Mouse (Mus musculus) forebrain, postnatal 0 days (tissue): ENCODE results near the gene Ccdc69. TPM values are rescaled to one million over a fixed set of nuclear protein-coding genes. Genes with fewer than 3 reads are reported as not detected.

Experiments used
- ATAC-seq: fragments of 200-750 bp; cut with Nextera tagmentation; 2 replicates; pipeline ENCODE4 v1.8.0; 2017; ENCODE audit warnings: mild to moderate bottlenecking, moderate library complexity
- DNase-seq: peaks from one replicate; pipeline ENCODE4 v3.0.0-alpha.2; 2015
- H3K27ac ChIP-seq: fragments of 300-500 bp; sonication (generic); 2 replicates; pipeline ENCODE4 v1.5.1; 2014; ENCODE audit warnings: low read depth, mild to moderate bottlenecking, antibody characterized with exemption, low read length, moderate library complexity, mixed read lengths
- H3K27me3 ChIP-seq: fragments of 300-500 bp; sonication (generic); 2 replicates; pipeline ENCODE4 v1.6.1; 2014; ENCODE audit warnings: mild to moderate bottlenecking, low read length, mixed read lengths; ENCODE audit not compliant: insufficient read depth
- H3K36me3 ChIP-seq: fragments of 300-500 bp; sonication (generic); 2 replicates; pipeline ENCODE4 v1.6.1; 2014; ENCODE audit warnings: mild to moderate bottlenecking, moderate library complexity; ENCODE audit not compliant: insufficient read depth
- H3K4me1 ChIP-seq: fragments of 300-500 bp; sonication (generic); 2 replicates; pipeline ENCODE4 v1.6.1; 2014; ENCODE audit warnings: antibody characterized with exemption; ENCODE audit not compliant: insufficient read depth
- H3K4me2 ChIP-seq: fragments of 300-500 bp; sonication (generic); 2 replicates; pipeline ENCODE4 v1.6.1; 2014; ENCODE audit warnings: low read depth, mild to moderate bottlenecking, moderate library complexity
- H3K4me3 ChIP-seq: fragments of 300-500 bp; sonication (generic); 2 replicates; pipeline ENCODE4 v1.5.1; 2014; ENCODE audit warnings: low read depth, low read length, mixed read lengths
- H3K9ac ChIP-seq: fragments of 300-500 bp; sonication (generic); 2 replicates; pipeline ENCODE4 v1.6.1; 2014; ENCODE audit warnings: mild to moderate bottlenecking
- H3K9me3 ChIP-seq: fragments of 300-500 bp; sonication (generic); 2 replicates; pipeline ENCODE4 v1.6.1; 2016; ENCODE audit warnings: low read length
- CTCF ChIP-seq: sonication (generic); IDR thresholded peaks from 2 replicates; pipeline ENCODE4 v1.5.1; 2016; ENCODE audit warnings: antibody characterized with exemption, control low read depth, low read depth
- WGBS: fragments of 180-500 bp; shearing (Covaris S2); extraction: QIAGEN DNeasy Blood & Tissue Kit; methylation state at CpG from one replicate; pipeline ENCODE4 v1.1.7; 2014; 5-methylcytosine and 5-hydroxymethylcytosine counted together
- polyA plus RNA-seq: library from polyadenylated mRNA; unstranded; fragments of >200 nt; fragmentation: Nextera tagmentation; extraction: Ambion mirVana; gene quantifications from 2 replicates; pipeline ENCODE4 v1.2.1, GENCODE M21; 2015
- total RNA-seq: library from RNA; depleted of rRNA; stranded (reverse); fragments of >200 nt; gene quantifications from 2 replicates; pipeline ENCODE4 v1.2.3, GENCODE M21; 2014

The Ccdc69 gene
- total and polyA plus RNA-seq, 2 experiments from 2014 or later, result 0.18 to 0.48 TPM

DNA sequence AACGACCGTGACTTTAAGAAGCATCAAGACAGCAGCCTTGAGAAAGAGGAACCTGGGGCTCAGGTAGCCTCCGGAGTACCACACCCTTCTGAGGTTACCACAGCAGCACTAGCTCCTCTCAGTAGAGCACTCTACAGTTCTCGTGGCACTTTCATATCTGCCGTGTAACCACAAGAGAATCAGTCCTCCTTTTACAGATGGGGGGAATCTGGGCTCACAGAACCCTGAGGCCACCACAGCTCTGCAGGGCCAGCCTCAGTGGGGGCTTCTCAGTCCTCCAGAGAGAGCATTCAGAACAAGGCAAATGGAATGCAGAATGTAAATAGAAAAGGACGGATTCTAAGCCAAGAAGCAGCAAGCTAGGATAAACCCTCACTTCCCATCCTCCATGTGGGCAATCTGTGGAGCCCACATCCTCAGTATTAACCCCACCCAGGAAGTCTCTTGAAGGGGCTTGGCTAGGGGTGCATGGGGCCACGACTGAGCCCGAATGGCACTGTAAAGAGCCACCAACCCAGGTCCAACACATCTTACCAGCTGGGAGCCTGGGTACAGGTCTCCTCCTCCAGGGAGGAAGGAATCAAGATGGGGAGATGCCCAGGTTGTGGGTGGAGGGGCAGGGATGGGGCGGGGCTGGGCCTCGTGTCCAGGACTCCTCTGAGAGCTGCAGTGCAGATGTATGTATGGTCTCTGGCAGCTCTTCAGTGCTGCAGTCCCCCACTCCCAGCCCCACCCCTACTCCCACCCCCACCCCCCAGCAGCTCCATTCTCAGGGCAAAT, 46.5 kb downstream of the Ccdc69 start:
- H3K4me1 ChIP-seq, result peaks cover 10% of the 10 kb centered on the region
- no peaks in the 10 kb centered on the region for H3K9me3 ChIP-seq
- H3K27ac ChIP-seq, result no peak overlapping the region; the same call in 1 of the 2 replicates
- H3K9ac ChIP-seq, result no peak overlapping the region
- H3K4me3 ChIP-seq, result peak overlapping the region; percentile 59; the same call in 1 of the 2 replicates
- no peak for TF ChIP-seq CTCF
- peak overlapping the region; percentile 98 for H3K4me2 ChIP-seq
- DNase-seq, result no peak
- 51% methylated on average over 10 of the region's 10 CpGs for WGBS
- H3K36me3 ChIP-seq, result no peaks in the 10 kb centered on the region; the same call in 1 of the 2 replicates
- no peaks in the 10 kb centered on the region; the same call in 1 of the 2 replicates for H3K27me3 ChIP-seq
- ATAC-seq, result no peak

DNA sequence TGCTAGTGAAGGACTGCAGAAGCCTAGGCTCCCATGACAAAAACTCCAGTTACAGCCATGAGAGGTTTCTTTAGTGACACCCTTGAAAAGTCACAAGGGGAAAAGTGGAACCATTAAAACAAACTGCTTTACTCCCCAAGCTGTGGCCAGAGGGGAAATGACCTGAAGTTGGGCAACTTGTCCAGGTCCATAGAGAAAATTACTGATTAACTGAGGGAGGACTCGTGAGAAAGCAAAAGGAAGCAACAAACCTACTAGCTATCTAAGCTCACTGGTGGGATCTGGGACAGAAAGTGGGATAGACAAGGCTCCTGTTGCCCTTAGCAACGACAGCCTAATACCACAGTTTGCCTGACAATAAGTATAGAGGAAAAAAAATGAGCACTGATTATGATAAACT, 49.4 kb downstream of the Ccdc69 start:
- no peak overlapping the region for H3K27ac ChIP-seq
- no peak for TF ChIP-seq CTCF
- H3K4me3 ChIP-seq, result no peak overlapping the region
- peaks cover 18% of the 10 kb centered on the region for H3K4me1 ChIP-seq
- no peaks in the 10 kb centered on the region for H3K27me3 ChIP-seq
- ATAC-seq (no peak), DNase-seq (no peak)
- no peaks in the 10 kb centered on the region for H3K9me3 ChIP-seq
- WGBS, result 72% methylated on average over 2 of the region's 2 CpGs
- H3K9ac ChIP-seq, result no peak overlapping the region
- H3K36me3 ChIP-seq, result no peaks in the 10 kb centered on the region; the same call in 1 of the 2 replicates
- H3K4me2 ChIP-seq, result no peak overlapping the region

DNA sequence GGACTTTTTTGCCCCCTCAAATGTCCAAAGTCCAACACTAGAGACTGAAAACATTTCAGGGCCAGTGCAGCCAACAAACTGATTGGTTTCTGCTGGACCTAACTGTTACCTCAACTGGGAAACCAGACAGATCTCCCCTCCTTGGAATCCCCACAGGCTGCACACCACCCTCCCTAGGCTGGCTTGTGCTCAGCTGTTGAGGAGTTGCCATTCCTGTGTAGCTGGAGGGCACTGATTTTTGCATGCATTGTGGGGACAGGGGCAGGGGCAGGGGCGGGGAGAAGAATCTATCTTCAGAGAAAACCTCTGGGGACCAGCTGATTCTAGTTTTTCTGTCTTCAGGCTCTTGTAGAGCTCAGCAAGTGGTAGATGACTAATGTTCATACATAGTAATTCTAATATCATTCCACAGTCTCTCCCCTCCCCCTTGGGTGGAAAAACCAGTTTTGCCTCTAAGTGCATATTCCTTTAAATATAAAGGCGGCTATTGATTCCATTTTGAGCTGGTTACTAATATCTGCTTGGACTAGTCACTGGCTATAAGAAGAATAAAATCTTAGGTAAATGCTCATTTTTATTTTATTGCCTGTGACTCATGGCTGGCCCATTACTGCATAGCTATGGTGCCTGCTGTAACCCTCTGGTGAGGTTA, 50.6 kb downstream of the Ccdc69 start:
- H3K4me3 ChIP-seq, result no peak overlapping the region
- no peaks in the 10 kb centered on the region for H3K9me3 ChIP-seq
- H3K4me2 ChIP-seq, result no peak overlapping the region
- 94% methylated on average over 2 of the region's 2 CpGs for WGBS
- no peaks in the 10 kb centered on the region for H3K27me3 ChIP-seq
- TF ChIP-seq CTCF, result no peak
- H3K4me1 ChIP-seq, result peaks cover 22% of the 10 kb centered on the region
- ATAC-seq, result no peak
- H3K9ac ChIP-seq, result no peak overlapping the region
- no peaks in the 10 kb centered on the region; the same call in 1 of the 2 replicates for H3K36me3 ChIP-seq
- no peak for DNase-seq
- H3K27ac ChIP-seq, result no peak overlapping the region

DNA sequence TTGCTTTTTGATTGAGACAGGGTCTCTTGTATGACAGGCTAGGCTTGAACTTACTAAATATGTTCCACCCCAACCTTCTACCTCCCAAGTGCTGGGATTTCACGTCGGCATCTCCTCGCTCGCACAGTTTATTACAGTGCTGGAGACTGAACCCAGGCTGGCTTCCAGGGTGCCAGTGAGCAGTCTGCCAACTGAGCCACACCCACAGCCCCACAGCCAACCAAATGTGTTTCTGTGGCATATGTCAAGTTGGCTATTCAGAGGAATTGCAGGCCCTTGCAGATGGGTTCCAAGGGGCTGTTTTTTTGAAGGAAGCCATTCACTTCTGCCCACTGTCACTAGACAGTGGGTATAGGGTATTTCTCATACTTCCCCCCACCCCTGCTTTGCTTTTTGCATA, 52.0 kb downstream of the Ccdc69 start:
- no peak for TF ChIP-seq CTCF
- Histone ChIP-seq H3K9me3 (no peaks in the 10 kb centered on the region), H3K9ac (no peak overlapping the region), H3K4me3 (no peak overlapping the region), H3K4me1 (peaks cover 34% of the 10 kb centered on the region), H3K27ac (no peak overlapping the region), H3K36me3 (no peaks in the 10 kb centered on the region; the same call in 1 of the 2 replicates), H3K4me2 (no peak overlapping the region), H3K27me3 (no peaks in the 10 kb centered on the region)
- ATAC-seq, result no peak
- WGBS, result 42% methylated on average over 4 of the region's 4 CpGs
- DNase-seq, result peak; percentile 57

DNA sequence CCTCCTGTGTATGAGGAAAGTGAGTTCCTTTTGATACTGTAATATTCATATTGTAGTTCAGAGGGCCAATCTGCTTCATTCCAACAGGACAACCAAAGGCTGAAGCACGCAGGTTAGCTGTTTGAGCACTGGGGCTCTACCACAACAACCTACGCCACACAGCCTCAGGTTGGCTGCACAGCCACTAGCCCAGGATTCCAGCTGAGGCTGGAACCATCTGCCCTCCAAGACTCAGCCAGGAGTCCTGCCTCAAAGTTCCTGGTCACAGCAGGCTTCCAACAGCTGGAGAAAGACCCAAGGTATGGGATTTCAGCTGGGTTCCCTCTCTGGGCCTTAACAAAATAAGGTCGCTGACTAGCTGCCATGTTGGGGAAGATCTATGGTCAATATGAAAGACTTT, 54.3 kb downstream of the Ccdc69 start:
- peak; percentile 3; the same call in 1 of the 2 replicates for ATAC-seq

DNA sequence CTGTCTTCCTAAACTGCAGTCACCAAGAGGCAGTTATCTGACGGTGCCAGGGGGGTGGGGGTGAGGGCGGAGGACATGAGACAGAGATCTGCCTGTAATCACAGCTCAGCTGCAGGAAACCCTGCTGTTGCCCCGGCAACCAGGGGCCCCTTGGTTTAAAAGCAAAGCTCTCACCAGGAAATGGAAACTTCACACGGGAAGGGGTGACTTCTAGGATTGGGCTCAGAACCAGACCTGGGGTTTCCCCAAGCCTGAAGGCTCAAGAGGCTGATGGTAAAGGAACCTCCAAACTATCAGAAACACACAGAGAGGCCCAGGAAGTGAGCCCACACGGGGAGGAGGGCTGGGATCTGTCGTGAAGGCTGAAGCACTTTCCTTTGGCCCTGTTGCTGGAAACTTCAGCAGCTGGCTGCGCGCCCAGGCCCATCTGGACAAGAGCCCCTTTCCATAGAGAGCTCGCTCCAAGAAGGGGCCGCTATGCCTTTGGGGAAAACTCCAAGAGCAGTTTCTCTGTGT, 54.8 kb downstream of the Ccdc69 start:
- DNase-seq, result peak; percentile 85
- no peaks in the 10 kb centered on the region for H3K27me3 ChIP-seq
- TF ChIP-seq CTCF, result no peak
- peaks cover 19% of the 10 kb centered on the region for H3K36me3 ChIP-seq
- peak overlapping the region; percentile 11; the same call in 1 of the 2 replicates for H3K4me2 ChIP-seq
- no peak overlapping the region for H3K9ac ChIP-seq
- H3K27ac ChIP-seq, result peak overlapping the region; percentile 82
- H3K4me1 ChIP-seq, result peaks cover 34% of the 10 kb centered on the region
- WGBS, result 4% methylated on average over 10 of the region's 10 CpGs
- no peak overlapping the region for H3K4me3 ChIP-seq
- H3K9me3 ChIP-seq, result no peaks in the 10 kb centered on the region
- ATAC-seq, result peak; percentile 92

More for the DNA sequence above, 54.3 kb downstream of the Ccdc69 start:
- DNase-seq, result no peak
- 53% methylated on average over 3 of the region's 3 CpGs for WGBS
- Histone ChIP-seq H3K4me3 (no peak overlapping the region), H3K4me2 (no peak overlapping the region), H3K9ac (no peak overlapping the region), H3K27ac (peak overlapping the region; percentile 82), H3K9me3 (no peaks in the 10 kb centered on the region), H3K36me3 (peaks cover 19% of the 10 kb centered on the region), H3K27me3 (no peaks in the 10 kb centered on the region), H3K4me1 (peaks cover 34% of the 10 kb centered on the region)
- no peak for TF ChIP-seq CTCF

DNA sequence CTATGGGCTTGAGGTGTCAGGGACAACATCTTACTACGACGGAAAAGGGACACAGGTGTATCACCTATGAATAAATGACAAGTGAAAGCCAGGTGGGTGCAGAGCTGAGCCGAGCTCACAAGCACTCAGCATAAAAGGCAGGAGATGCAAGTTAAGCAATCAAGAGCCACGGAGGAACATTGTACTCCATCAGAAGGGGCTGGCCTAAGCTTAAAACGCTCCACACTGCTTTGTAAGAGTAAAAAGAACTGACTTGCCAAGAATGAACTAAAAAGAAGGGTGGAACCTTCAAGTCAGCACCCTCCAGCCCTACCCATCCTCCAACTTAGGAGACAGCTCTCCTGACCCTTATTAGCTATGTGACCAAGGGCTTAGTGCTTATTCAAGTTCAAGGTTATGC, 55.4 kb downstream of the Ccdc69 start:
- no peak for TF ChIP-seq CTCF
- H3K4me3 ChIP-seq, result no peak overlapping the region
- ATAC-seq (peak; percentile 10), DNase-seq (no peak)
- H3K4me2 ChIP-seq, result 0 out of 2 replicates have a peak overlapping the region, but pooled peaks have one; percentile 11
- H3K27me3 ChIP-seq, result no peaks in the 10 kb centered on the region
- peaks cover 34% of the 10 kb centered on the region for H3K4me1 ChIP-seq
- H3K9ac ChIP-seq, result no peak overlapping the region
- H3K9me3 ChIP-seq, result no peaks in the 10 kb centered on the region
- peaks cover 19% of the 10 kb centered on the region for H3K36me3 ChIP-seq
- 37% methylated on average over 5 of the region's 5 CpGs for WGBS
- peak overlapping the region; percentile 82 for H3K27ac ChIP-seq
